Mouse (Mus musculus) spleen, adult 2 months (tissue): ENCODE measurements around the gene E130114P18Rik. TPM values are rescaled to one million over a fixed set of nuclear protein-coding genes. Genes with fewer than 3 reads are reported as not detected.

Experiments used
- DNase-seq, 2 experiments: peaks; one replicate each; pipeline versions ENCODE4 v3.0.0 to v3.0.0-alpha.2; 2012 to 2021; ENCODE audit warnings: low spot score in 2 of 2, low read depth in 1 of 2
- H3K27ac ChIP-seq: fragments of 200-500 bp; 2 replicates; pipeline ENCODE4 v1.5.1; 2012; ENCODE audit warnings: low read length, inconsistent platforms; ENCODE audit not compliant: insufficient read depth
- H3K27me3 ChIP-seq: fragments of 200-500 bp; 2 replicates; pipeline ENCODE4 v1.6.1; 2012; ENCODE audit warnings: mild to moderate bottlenecking, moderate library complexity, low read length, inconsistent platforms; ENCODE audit not compliant: control insufficient read depth, insufficient read depth
- H3K36me3 ChIP-seq: fragments of 200-500 bp; 2 replicates; pipeline ENCODE4 v1.6.1; 2012; ENCODE audit warnings: mild to moderate bottlenecking, low read length, inconsistent platforms; ENCODE audit not compliant: control insufficient read depth, insufficient read depth
- H3K4me1 ChIP-seq: fragments of 200-500 bp; 2 replicates; pipeline ENCODE4 v1.6.1; 2011; ENCODE audit warnings: inconsistent platforms; ENCODE audit not compliant: control insufficient read depth, insufficient read depth, insufficient read length
- H3K4me3 ChIP-seq: fragments of 200-500 bp; 2 replicates; pipeline ENCODE4 v1.5.1; 2011; ENCODE audit warnings: mild to moderate bottlenecking, inconsistent platforms; ENCODE audit not compliant: insufficient read depth, insufficient read length; ENCODE audit errors: extremely low read depth
- CTCF ChIP-seq: fragments of 200-500 bp; IDR thresholded peaks from 2 replicates; pipeline ENCODE4 v1.5.1; 2011; ENCODE audit warnings: mild to moderate bottlenecking, inconsistent platforms; ENCODE audit not compliant: insufficient read depth, insufficient read length, insufficient replicate concordance; ENCODE audit errors: extremely low read depth
- POLR2A ChIP-seq: fragments of 200-500 bp; IDR thresholded peaks from 2 replicates; pipeline ENCODE4 v1.6.1; 2011; ENCODE audit warnings: low read depth, low read length, inconsistent platforms
- WGBS: fragments of 180-500 bp; shearing (Covaris S2); methylation state at CpG from one replicate; pipeline ENCODE4 v1.1.7; 2018; 5-methylcytosine and 5-hydroxymethylcytosine counted together
- polyA plus RNA-seq: library from polyadenylated mRNA; depleted of rRNA; stranded (reverse); fragments of >200 nt; gene quantifications from 2 replicates; pipeline ENCODE4 v1.2.3, GENCODE M21; 2012

The E130114P18Rik gene
- polyA plus RNA-seq, 1 experiment: not detected

DNA sequence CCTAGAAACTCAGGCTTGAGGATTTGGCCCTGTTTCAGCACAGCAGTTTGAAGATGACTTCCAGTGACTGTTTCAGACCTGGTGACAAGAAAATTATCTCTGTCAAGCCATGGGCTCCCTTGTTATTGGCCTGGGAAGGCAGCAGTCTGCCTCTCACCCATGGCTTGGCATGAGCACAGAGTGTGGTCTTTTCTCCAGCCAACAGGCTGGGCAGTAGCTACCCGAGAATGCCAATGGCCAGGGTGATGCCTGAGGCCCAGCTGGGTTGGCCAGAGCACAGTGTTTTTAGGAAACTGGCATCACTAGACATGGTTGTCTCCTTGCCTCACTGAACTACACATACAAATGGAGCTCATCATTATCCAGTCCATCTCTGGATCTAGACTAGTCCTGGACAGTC lies 157.5 kb downstream of the E130114P18Rik start:
- WGBS: 79% methylated on average over 1 of the region's 1 CpGs
- Histone ChIP-seq H3K27me3 (no peaks in the 10 kb centered on the region; the same call in 1 of the 2 replicates), H3K4me3 (no peak overlapping the region), H3K4me1 (no peaks in the 10 kb centered on the region; the same call in 1 of the 2 replicates), H3K27ac (no peak overlapping the region), H3K36me3 (no peaks in the 10 kb centered on the region)
- DNase-seq: no peak
- TF ChIP-seq POLR2A (no peak), CTCF (no peak)

DNA sequence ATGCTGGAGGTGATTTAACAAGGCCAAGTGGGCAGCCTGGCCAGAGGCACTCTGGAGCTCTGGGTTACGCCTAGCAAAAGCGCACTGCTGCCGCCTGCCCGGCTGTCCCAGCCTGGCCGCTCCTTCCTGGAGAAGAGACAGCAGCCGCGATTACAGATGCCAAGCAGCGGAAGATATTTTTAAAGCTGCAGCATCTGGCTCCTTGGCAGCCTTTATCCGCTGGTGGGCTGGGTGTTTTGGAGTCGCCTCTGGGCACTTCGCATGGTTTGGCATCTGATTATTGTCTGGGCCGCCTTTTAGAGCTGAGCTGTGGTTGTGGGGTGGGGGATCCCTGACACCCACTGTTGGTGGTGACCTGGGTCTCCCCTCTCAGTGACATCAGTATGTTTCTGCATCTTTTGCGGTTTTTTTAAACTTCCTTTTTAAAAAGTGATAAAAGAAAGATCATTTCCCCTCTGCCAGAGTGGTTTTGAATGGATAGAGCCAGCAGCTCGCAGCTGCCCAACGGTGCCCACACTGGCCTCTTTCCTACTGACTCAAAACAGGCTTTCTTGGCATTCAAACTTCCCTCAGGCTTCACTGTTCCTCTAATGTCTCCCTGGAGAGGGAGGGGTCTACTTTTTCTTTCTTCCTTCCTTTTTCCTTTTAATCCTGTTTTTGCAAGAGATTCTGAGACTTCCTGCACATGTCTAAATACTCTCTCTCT lies 159.1 kb downstream of the E130114P18Rik start:
- Histone ChIP-seq H3K36me3 (no peaks in the 10 kb centered on the region), H3K4me3 (no peak overlapping the region), H3K27me3 (no peaks in the 10 kb centered on the region; the same call in 1 of the 2 replicates), H3K27ac (no peak overlapping the region), H3K4me1 (no peaks in the 10 kb centered on the region; the same call in 1 of the 2 replicates)
- TF ChIP-seq POLR2A: no peak
- 5% methylated on average over 15 of the region's 15 CpGs for WGBS
- no peak for DNase-seq

DNA sequence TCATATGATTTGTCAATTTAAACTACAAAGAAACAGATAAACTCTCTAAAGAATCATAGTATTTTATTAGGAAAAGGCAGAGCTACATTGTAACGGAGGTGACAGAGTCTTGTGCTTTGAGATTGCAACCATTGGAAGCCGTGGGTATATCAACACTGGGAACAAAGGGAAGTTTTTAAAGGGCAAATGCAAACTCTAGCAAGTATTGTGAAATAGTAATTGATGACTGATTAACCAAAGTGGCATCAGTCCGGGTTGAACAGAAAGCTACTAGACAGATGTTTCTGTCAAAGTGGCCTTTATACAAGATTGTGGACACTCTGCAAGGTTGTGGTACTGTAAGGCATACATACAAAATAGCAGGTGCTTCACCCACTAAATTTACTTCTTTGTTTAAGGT lies 162.8 kb downstream of the E130114P18Rik start:
- H3K27me3 ChIP-seq: no peaks in the 10 kb centered on the region; the same call in 1 of the 2 replicates
- no peak for DNase-seq
- no peaks in the 10 kb centered on the region for H3K36me3 ChIP-seq
- H3K4me3 ChIP-seq: no peak overlapping the region
- no peak for TF ChIP-seq POLR2A
- TF ChIP-seq CTCF: no peak
- H3K27ac ChIP-seq: no peak overlapping the region
- WGBS: 94% methylated on average over 3 of the region's 3 CpGs
- no peaks in the 10 kb centered on the region; the same call in 1 of the 2 replicates for H3K4me1 ChIP-seq

DNA sequence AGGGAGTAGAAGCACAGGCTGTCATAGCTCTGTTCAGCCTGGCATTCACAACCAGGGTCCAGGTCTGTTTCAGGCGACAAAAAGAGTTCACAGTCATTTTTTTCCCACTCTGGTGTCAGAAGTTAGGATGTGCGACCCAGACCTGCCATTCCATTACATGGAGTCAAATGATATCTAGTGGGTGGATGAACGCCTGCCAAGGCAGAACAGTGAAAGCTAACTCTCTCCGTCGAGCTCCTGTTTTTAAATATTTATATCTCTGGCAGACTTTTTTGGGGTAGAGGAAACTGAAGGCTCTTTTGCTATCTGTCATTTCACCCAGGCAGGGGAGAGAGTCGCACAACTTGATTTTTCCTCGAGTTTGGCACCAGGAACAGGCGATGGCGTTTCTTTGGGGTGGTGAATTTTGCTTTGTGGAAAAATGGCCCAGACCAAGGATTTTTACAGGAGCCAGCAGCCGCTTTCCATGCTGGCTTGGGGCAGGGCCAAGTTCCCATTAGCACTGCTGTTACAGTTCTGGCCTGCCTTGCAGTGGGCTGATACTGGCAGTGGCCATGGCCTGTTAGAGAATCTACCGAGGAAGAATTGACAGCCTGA lies 166.5 kb downstream of the E130114P18Rik start:
- Histone ChIP-seq H3K4me3 (no peak overlapping the region), H3K27ac (no peak overlapping the region), H3K36me3 (no peaks in the 10 kb centered on the region), H3K27me3 (no peaks in the 10 kb centered on the region), H3K4me1 (no peaks in the 10 kb centered on the region)
- no peak for DNase-seq
- WGBS: 85% methylated on average over 11 of the region's 11 CpGs
- no peak for TF ChIP-seq POLR2A
- no peak for TF ChIP-seq CTCF

DNA sequence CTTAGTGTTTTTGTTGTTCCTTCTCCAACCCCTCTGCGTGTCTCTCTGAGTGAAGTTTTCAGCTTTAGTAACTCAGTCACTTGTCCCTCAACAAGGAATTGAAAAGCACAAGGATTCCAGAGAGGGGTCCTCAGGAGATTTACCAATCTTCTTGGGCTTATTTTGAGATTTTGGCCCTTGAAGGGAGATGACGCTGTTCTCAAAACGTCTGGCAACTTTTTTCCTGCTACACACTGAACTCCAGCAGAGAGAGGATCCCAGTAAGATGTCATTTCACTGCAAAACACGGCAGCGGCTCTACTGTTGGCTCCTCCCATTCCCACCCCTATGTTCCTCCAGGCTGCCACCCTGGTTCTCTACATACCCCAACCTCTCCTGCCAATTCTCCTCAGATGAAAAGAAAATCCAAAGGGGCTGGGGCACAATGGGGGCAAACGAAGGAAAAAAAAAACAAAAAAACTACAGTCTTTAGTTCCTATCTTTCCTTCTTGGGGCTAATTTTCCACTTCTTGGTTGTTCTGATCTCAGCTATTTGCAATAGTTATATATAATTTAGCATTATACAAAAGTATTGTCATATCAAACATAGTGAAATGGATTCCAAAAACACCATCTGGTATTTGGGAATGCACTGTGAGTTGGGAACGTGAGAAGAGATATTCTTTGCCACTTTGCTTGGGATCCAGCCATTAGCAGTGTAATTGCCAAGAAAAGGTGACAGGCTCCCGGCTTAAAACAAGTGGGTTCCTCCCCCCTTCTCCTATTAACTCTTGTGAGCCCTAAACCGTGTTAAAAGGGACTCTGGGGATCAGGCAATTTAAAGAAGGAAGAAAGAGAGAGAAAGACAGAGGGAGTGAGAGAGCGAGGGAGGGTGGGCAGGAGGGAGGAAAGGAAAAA lies 167.8 kb downstream of the E130114P18Rik start:
- Histone ChIP-seq H3K27ac (no peak overlapping the region), H3K27me3 (no peaks in the 10 kb centered on the region), H3K4me3 (no peak overlapping the region), H3K4me1 (no peaks in the 10 kb centered on the region), H3K36me3 (no peaks in the 10 kb centered on the region)
- TF ChIP-seq CTCF (no peak), POLR2A (no peak)
- WGBS: 75% methylated on average over 10 of the region's 10 CpGs
- DNase-seq: no peak

DNA sequence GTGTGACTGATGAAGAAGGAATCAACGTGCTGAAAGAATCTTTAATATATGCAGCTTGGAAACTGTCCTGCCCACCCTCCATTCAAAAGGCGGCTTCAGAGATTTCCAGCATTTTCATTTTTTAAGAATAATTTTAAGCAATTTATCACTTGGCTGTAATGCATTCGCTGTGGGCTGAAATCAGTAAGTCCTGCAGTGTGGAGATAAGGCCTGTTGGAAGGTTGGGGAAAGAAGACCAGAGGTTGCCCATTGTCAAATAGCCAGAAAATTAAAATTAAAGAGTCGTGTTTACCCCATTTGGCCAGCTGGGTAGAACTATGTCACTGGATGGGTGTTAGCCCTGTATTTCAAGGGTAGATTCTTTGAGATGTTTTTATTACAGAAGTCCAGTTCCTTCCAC lies 168.5 kb downstream of the E130114P18Rik start:
- Histone ChIP-seq H3K27ac (no peak overlapping the region), H3K4me1 (no peaks in the 10 kb centered on the region), H3K4me3 (no peak overlapping the region), H3K27me3 (no peaks in the 10 kb centered on the region), H3K36me3 (no peaks in the 10 kb centered on the region)
- 85% methylated on average over 4 of the region's 4 CpGs for WGBS
- TF ChIP-seq POLR2A (no peak), CTCF (no peak)
- DNase-seq: no peak
